8 mouse cellular contexts compared by ENCODE assay signal in genomic region chr10:78170445-78170844, GRCm38 (mm10). TPM values are rescaled to one million over a fixed set of nuclear protein-coding genes. Genes with fewer than 3 reads are reported as not detected.
DNase-seq lines count a peak whose midpoint lies in the region; ATAC-seq and TF ChIP-seq lines count a peak whose summit lies in the region.

No protein-coding gene starts in this region.

- no peak overlapping the region for H3K9ac ChIP-seq in lung, postnatal 0 days (replicated peaks; ENCODE audit: low read depth)
- H3K9ac ChIP-seq in limb, embryonic 13.5 days: peak overlapping the region; percentile 92; the same call in 1 of the 2 replicates
- H3K9ac ChIP-seq in stomach, embryonic 14.5 days (replicated peaks; ENCODE audit: low read depth, low read length): no peak overlapping the region

- peaks cover 9% of the 10 kb centered on the region; the same call in 1 of the 2 replicates for H3K36me3 ChIP-seq in lung, postnatal 0 days (ENCODE audit: insufficient read depth, low read length)
- H3K36me3 ChIP-seq in limb, embryonic 13.5 days: peaks cover 76% of the 10 kb centered on the region
- H3K36me3 ChIP-seq in stomach, embryonic 14.5 days (ENCODE audit: control insufficient read depth, insufficient read depth, low read length): peaks cover 37% of the 10 kb centered on the region

- H3K4me3 ChIP-seq in lung, postnatal 0 days (ENCODE audit: low read depth, low read length): no peak overlapping the region
- H3K4me3 ChIP-seq in limb, embryonic 13.5 days: peak overlapping the region; percentile 91
- peak overlapping the region; percentile 94; the same call in 1 of the 2 replicates for H3K4me3 ChIP-seq in stomach, embryonic 14.5 days (ENCODE audit: low read depth, low read length)

- peak; percentile 55 for DNase-seq in cerebellum, adult 9-10 months
- DNase-seq in cerebellum, postnatal 4 days (ENCODE audit: low spot score in 2 of 2): no peak
- DNase-seq in lung, postnatal 0 days (ENCODE audit: low spot score): no peak
- DNase-seq in lung, adult 18-20 months: no peak
- DNase-seq in right cerebral cortex, postnatal 4 days: no peak

- H3K4me1 ChIP-seq in lung, postnatal 0 days (ENCODE audit: insufficient read depth, low read depth, low read length): peaks cover 8% of the 10 kb centered on the region; the same call in 1 of the 2 replicates
- H3K4me1 ChIP-seq in limb, embryonic 13.5 days: peaks cover 15% of the 10 kb centered on the region
- peaks cover 8% of the 10 kb centered on the region for H3K4me1 ChIP-seq in stomach, embryonic 14.5 days (ENCODE audit: control insufficient read depth, insufficient read depth, low read length)

- H3K9me3 ChIP-seq in lung, postnatal 0 days (ENCODE audit: low read length): no peaks in the 10 kb centered on the region
- H3K9me3 ChIP-seq in limb, embryonic 13.5 days: no peaks in the 10 kb centered on the region
- H3K9me3 ChIP-seq in stomach, embryonic 14.5 days (ENCODE audit: control insufficient read depth, low read depth, low read length): no peaks in the 10 kb centered on the region

- no peak for TF ChIP-seq EP300 in lung, postnatal 0 days (IDR thresholded peaks at IDR 0.05)

- no peak for ATAC-seq in lung, postnatal 0 days
- ATAC-seq in limb, embryonic 13.5 days (ENCODE audit: low FRiP score, low read depth): no peak
- no peak for ATAC-seq in stomach, embryonic 14.5 days (ENCODE audit: insufficient number of reproducible peaks, insufficient read depth, low FRiP score, low read depth)
- no peak for ATAC-seq in frontal cortex, adult (ENCODE audit: low TSS enrichment)

- 68% methylated on average over 2 of the region's 2 CpGs for WGBS in lung, postnatal 0 days
- 64% methylated on average over 2 of the region's 2 CpGs for WGBS in limb, embryonic 13.5 days
- 55% methylated on average over 2 of the region's 2 CpGs for WGBS in stomach, embryonic 14.5 days

- no peaks in the 10 kb centered on the region for H3K27me3 ChIP-seq in lung, postnatal 0 days (replicated peaks; ENCODE audit: insufficient read depth, low read length)
- H3K27me3 ChIP-seq in limb, embryonic 13.5 days: no peaks in the 10 kb centered on the region
- H3K27me3 ChIP-seq in stomach, embryonic 14.5 days (ENCODE audit: control insufficient read depth, insufficient read depth, low read length): no peaks in the 10 kb centered on the region

- no peak for TF ChIP-seq CTCF in lung, postnatal 0 days (IDR thresholded peaks at IDR 0.05)

- H3K4me2 ChIP-seq in lung, postnatal 0 days (replicated peaks; ENCODE audit: low read depth, low read length): no peak overlapping the region
- peak overlapping the region; percentile 92 for H3K4me2 ChIP-seq in limb, embryonic 13.5 days (replicated peaks)
- H3K4me2 ChIP-seq in stomach, embryonic 14.5 days (replicated peaks; ENCODE audit: low read depth, low read length): peak overlapping the region; percentile 79; the same call in 1 of the 2 replicates

- H3K27ac ChIP-seq in lung, postnatal 0 days (ENCODE audit: low read length): 0 out of 2 replicates have a peak overlapping the region, but pooled peaks have one; percentile 55
- 0 out of 2 replicates have a peak overlapping the region, but pooled peaks have one; percentile 44 for H3K27ac ChIP-seq in limb, embryonic 13.5 days
- H3K27ac ChIP-seq in stomach, embryonic 14.5 days (ENCODE audit: low read length): no peak overlapping the region; the same call in 1 of the 2 replicates

RNA-seq across cellular contexts. Expression of gene D10Jhu81e, which starts 0.9 kb away (rescaled TPM):
- polyA plus RNA-seq in lung, postnatal 0 days (2015; fragmentation: Nextera tagmentation; extraction: Ambion mirVana): 24.8 and 27.0 TPM in 2 replicates
- polyA plus RNA-seq in limb, embryonic 13.5 days (2015; fragmentation: Nextera tagmentation; extraction: Ambion mirVana): 34.7 and 34.8 TPM in 2 replicates
- 18.2 and 20.5 TPM in 2 replicates for polyA plus RNA-seq in stomach, embryonic 14.5 days (2014; fragmentation: Nextera tagmentation; extraction: Ambion mirVana)

RNA-seq across cellular contexts. Expression of gene Pwp2, which starts 14.5 kb away (rescaled TPM):
- 5.8 and 6.4 TPM in 2 replicates for polyA plus RNA-seq in lung, postnatal 0 days (2015; fragmentation: Nextera tagmentation; extraction: Ambion mirVana)
- 21.1 and 22.5 TPM in 2 replicates for polyA plus RNA-seq in limb, embryonic 13.5 days (2015; fragmentation: Nextera tagmentation; extraction: Ambion mirVana)
- polyA plus RNA-seq in stomach, embryonic 14.5 days (2014; fragmentation: Nextera tagmentation; extraction: Ambion mirVana): 14.0 and 14.1 TPM in 2 replicates
